Mouse (Mus musculus): ENCODE measurements around the gene Gpm6b. TPM values are rescaled to one million over a fixed set of nuclear protein-coding genes. Genes with fewer than 3 reads are reported as not detected.

The Gpm6b gene
- polyA plus RNA-seq, 1 experiment from 2014 or later, result 5.0 TPM

- H3K27me3 ChIP-seq (replicated peaks), result no peaks in the 10 kb centered on the region
- no peaks in the 10 kb centered on the region for H3K9me3 ChIP-seq (replicated peaks)
- no peak overlapping the region for H3K27ac ChIP-seq (ENCODE audit: poor library complexity, severe bottlenecking)
- no peak overlapping the region for H3K4me3 ChIP-seq
- H3K36me3 ChIP-seq, result no peaks in the 10 kb centered on the region
- no peak for ATAC-seq (ENCODE audit: insufficient number of reproducible peaks, low FRiP score)
- no peaks in the 10 kb centered on the region for H3K4me1 ChIP-seq (replicated peaks)
- no peak overlapping the region for H3K4me2 ChIP-seq
- no peak overlapping the region for H3K9ac ChIP-seq
- WGBS, result 82% methylated on average over 3 of the region's 3 CpGs
These were observed 117.6 kb downstream of the Gpm6b start for GRCm38 (mm10) chrX:166356276-166356675.

- Histone ChIP-seq H3K9me3 (replicated peaks) (no peaks in the 10 kb centered on the region), H3K9ac (no peak overlapping the region), H3K27me3 (replicated peaks) (no peaks in the 10 kb centered on the region), H3K4me2 (no peak overlapping the region), H3K36me3 (no peaks in the 10 kb centered on the region), H3K4me1 (replicated peaks) (no peaks in the 10 kb centered on the region), H3K27ac (ENCODE audit: poor library complexity, severe bottlenecking) (no peak overlapping the region), H3K4me3 (no peak overlapping the region)
- 54% methylated on average over 2 of the region's 2 CpGs for WGBS
- ATAC-seq (ENCODE audit: insufficient number of reproducible peaks, low FRiP score), result no peak
These were observed 120.2 kb downstream of the Gpm6b start for GRCm38 (mm10) chrX:166358955-166359354.

- ATAC-seq (ENCODE audit: insufficient number of reproducible peaks, low FRiP score), result no peak
- Histone ChIP-seq H3K4me1 (replicated peaks) (no peaks in the 10 kb centered on the region), H3K36me3 (no peaks in the 10 kb centered on the region), H3K4me2 (no peak overlapping the region), H3K9me3 (replicated peaks) (no peaks in the 10 kb centered on the region), H3K27ac (ENCODE audit: poor library complexity, severe bottlenecking) (no peak overlapping the region), H3K4me3 (no peak overlapping the region), H3K27me3 (replicated peaks) (no peaks in the 10 kb centered on the region), H3K9ac (no peak overlapping the region)
- 66% methylated on average over 2 of the region's 2 CpGs for WGBS
These were observed 121.3 kb downstream of the Gpm6b start for GRCm38 (mm10) chrX:166359927-166360440.

GRCm38 (mm10) chrX:166360455-166360854, 121.7 kb downstream of the Gpm6b start:
- H3K27me3 ChIP-seq (replicated peaks), result no peaks in the 10 kb centered on the region
- no peaks in the 10 kb centered on the region for H3K36me3 ChIP-seq
- H3K4me2 ChIP-seq, result no peak overlapping the region
- no peaks in the 10 kb centered on the region for H3K9me3 ChIP-seq (replicated peaks)
- no peak overlapping the region for H3K4me3 ChIP-seq
- 75% methylated on average over 4 of the region's 4 CpGs for WGBS
- H3K27ac ChIP-seq (ENCODE audit: poor library complexity, severe bottlenecking), result no peak overlapping the region
- ATAC-seq (ENCODE audit: insufficient number of reproducible peaks, low FRiP score), result no peak
- no peaks in the 10 kb centered on the region for H3K4me1 ChIP-seq (replicated peaks)
- no peak overlapping the region for H3K9ac ChIP-seq

- Histone ChIP-seq H3K4me2 (no peak overlapping the region), H3K27ac (ENCODE audit: poor library complexity, severe bottlenecking) (no peak overlapping the region), H3K9me3 (replicated peaks) (no peaks in the 10 kb centered on the region), H3K4me1 (replicated peaks) (no peaks in the 10 kb centered on the region), H3K36me3 (no peaks in the 10 kb centered on the region), H3K27me3 (replicated peaks) (no peaks in the 10 kb centered on the region), H3K4me3 (no peak overlapping the region), H3K9ac (no peak overlapping the region)
- WGBS, result 79% methylated on average over 8 of the region's 8 CpGs
- no peak for ATAC-seq (ENCODE audit: insufficient number of reproducible peaks, low FRiP score)
These were observed 126.9 kb downstream of the Gpm6b start for GRCm38 (mm10) chrX:166365458-166366213.

- H3K36me3 ChIP-seq, result no peaks in the 10 kb centered on the region
- no peaks in the 10 kb centered on the region for H3K9me3 ChIP-seq (replicated peaks)
- WGBS, result 65% methylated on average over 9 of the region's 9 CpGs
- H3K9ac ChIP-seq, result no peak overlapping the region
- H3K27ac ChIP-seq (ENCODE audit: poor library complexity, severe bottlenecking), result no peak overlapping the region
- H3K4me3 ChIP-seq, result no peak overlapping the region
- ATAC-seq (ENCODE audit: insufficient number of reproducible peaks, low FRiP score), result no peak
- no peaks in the 10 kb centered on the region for H3K4me1 ChIP-seq (replicated peaks)
- H3K27me3 ChIP-seq (replicated peaks), result 0 out of 2 replicates have a peak, but pooled peaks cover 4% of the 10 kb centered on the region
- H3K4me2 ChIP-seq, result no peak overlapping the region
These were observed 138.1 kb downstream of the Gpm6b start for GRCm38 (mm10) chrX:166376681-166377328.

- Histone ChIP-seq H3K27ac (ENCODE audit: poor library complexity, severe bottlenecking) (no peak overlapping the region), H3K9ac (no peak overlapping the region), H3K4me1 (replicated peaks) (no peaks in the 10 kb centered on the region), H3K4me3 (no peak overlapping the region), H3K36me3 (no peaks in the 10 kb centered on the region), H3K9me3 (replicated peaks) (no peaks in the 10 kb centered on the region), H3K4me2 (no peak overlapping the region), H3K27me3 (replicated peaks) (0 out of 2 replicates have a peak, but pooled peaks cover 4% of the 10 kb centered on the region)
- WGBS, result 72% methylated on average over 5 of the region's 5 CpGs
- no peak for ATAC-seq (ENCODE audit: insufficient number of reproducible peaks, low FRiP score)
These were observed 139.9 kb downstream of the Gpm6b start for GRCm38 (mm10) chrX:166378652-166379051.

GRCm38 (mm10) chrX:166383606-166384005, 144.9 kb downstream of the Gpm6b start:
- Histone ChIP-seq H3K9me3 (replicated peaks) (no peaks in the 10 kb centered on the region), H3K27me3 (replicated peaks) (0 out of 2 replicates have a peak, but pooled peaks cover 4% of the 10 kb centered on the region), H3K36me3 (no peaks in the 10 kb centered on the region), H3K9ac (no peak overlapping the region), H3K27ac (ENCODE audit: poor library complexity, severe bottlenecking) (no peak overlapping the region), H3K4me2 (no peak overlapping the region), H3K4me3 (no peak overlapping the region), H3K4me1 (replicated peaks) (no peaks in the 10 kb centered on the region)
- no peak for ATAC-seq (ENCODE audit: insufficient number of reproducible peaks, low FRiP score)
- WGBS, result 73% methylated on average over 2 of the region's 2 CpGs

- peak overlapping the region; percentile 27; the same call in 1 of the 2 replicates for H3K27ac ChIP-seq (ENCODE audit: poor library complexity, severe bottlenecking)
- H3K36me3 ChIP-seq, result no peaks in the 10 kb centered on the region
- peak; percentile 74; the same call in 1 of the 2 replicates for ATAC-seq (ENCODE audit: insufficient number of reproducible peaks, low FRiP score)
- no peak overlapping the region for H3K9ac ChIP-seq
- H3K4me2 ChIP-seq, result no peak overlapping the region
- H3K27me3 ChIP-seq (replicated peaks), result 0 out of 2 replicates have a peak, but pooled peaks cover 4% of the 10 kb centered on the region
- 49% methylated on average over 3 of the region's 3 CpGs for WGBS
- no peaks in the 10 kb centered on the region for H3K9me3 ChIP-seq (replicated peaks)
- no peak overlapping the region for H3K4me3 ChIP-seq
- no peaks in the 10 kb centered on the region for H3K4me1 ChIP-seq (replicated peaks)
These were observed 146.2 kb downstream of the Gpm6b start for GRCm38 (mm10) chrX:166384935-166385334.

GRCm38 (mm10) chrX:166386656-166387055, 147.9 kb downstream of the Gpm6b start:
- no peaks in the 10 kb centered on the region for H3K9me3 ChIP-seq (replicated peaks)
- H3K4me1 ChIP-seq (replicated peaks), result no peaks in the 10 kb centered on the region
- no peak overlapping the region for H3K4me3 ChIP-seq
- H3K4me2 ChIP-seq, result no peak overlapping the region
- no peak for ATAC-seq (ENCODE audit: insufficient number of reproducible peaks, low FRiP score)
- no peaks in the 10 kb centered on the region for H3K36me3 ChIP-seq
- WGBS, result 78% methylated on average over 6 of the region's 6 CpGs
- H3K9ac ChIP-seq, result no peak overlapping the region
- H3K27ac ChIP-seq (ENCODE audit: poor library complexity, severe bottlenecking), result no peak overlapping the region
- H3K27me3 ChIP-seq (replicated peaks), result 0 out of 2 replicates have a peak, but pooled peaks cover under 1% of the 10 kb centered on the region

- no peak overlapping the region for H3K27ac ChIP-seq (ENCODE audit: poor library complexity, severe bottlenecking)
- no peaks in the 10 kb centered on the region for H3K4me1 ChIP-seq (replicated peaks)
- peaks cover 6% of the 10 kb centered on the region for H3K36me3 ChIP-seq
- no peaks in the 10 kb centered on the region for H3K9me3 ChIP-seq (replicated peaks)
- no peak for ATAC-seq (ENCODE audit: insufficient number of reproducible peaks, low FRiP score)
- H3K9ac ChIP-seq, result no peak overlapping the region
- H3K27me3 ChIP-seq (replicated peaks), result no peaks in the 10 kb centered on the region
- H3K4me2 ChIP-seq, result no peak overlapping the region
- WGBS, result 82% methylated on average over 1 of the region's 1 CpGs
- H3K4me3 ChIP-seq, result no peak overlapping the region
These were observed 155.0 kb downstream of the Gpm6b start for GRCm38 (mm10) chrX:166393753-166394152.
